Mouse (Mus musculus) small intestine, adult 2 months (tissue): Measurements from ENCODE around the gene 7530416G11Rik.

Experiments
- CTCF ChIP-seq: fragments of 200-500 bp; IDR thresholded peaks from 2 replicates; pipeline ENCODE4 v1.5.1; 2012; ENCODE audit warnings: low read depth, mild to moderate bottlenecking, control low read depth, inconsistent platforms, low read length, moderate library complexity, mixed read lengths; ENCODE audit not compliant: insufficient replicate concordance, insufficient read length; ENCODE audit errors: extremely low read depth
- POLR2A ChIP-seq: fragments of 200-500 bp; IDR thresholded peaks from 2 replicates; pipeline ENCODE4 v1.6.1; 2012; ENCODE audit warnings: low read depth, mild to moderate bottlenecking, control low read depth, inconsistent platforms, low read length, moderate library complexity

- TF ChIP-seq POLR2A (no peak), CTCF (no peak)
These were observed 36.5 kb downstream of the 7530416G11Rik start for GRCm38 (mm10) chr15:85466456-85467067.
